Mouse (Mus musculus): ENCODE data around the gene Omd.
"Not testable (repeated sequence)": the region's sequence is repeated elsewhere in the genome, so short reads cannot be mapped to it uniquely, and the experiment has no call there.

Omd gene

GRCm38 (mm10) chr13:49581541-49582530 lies at the start of gene Omd:
Gene Omd (plus strand): TSS chr13:49582462.
- peak; percentile 23 for DNase-seq

GRCm38 (mm10) chr13:49536946-49537345 lies 45.3 kb upstream of the Omd start:
- DNase-seq: no peak

GRCm38 (mm10) chr13:49538693-49539092 lies 43.6 kb upstream of the Omd start:
- no peak for DNase-seq

DNA sequence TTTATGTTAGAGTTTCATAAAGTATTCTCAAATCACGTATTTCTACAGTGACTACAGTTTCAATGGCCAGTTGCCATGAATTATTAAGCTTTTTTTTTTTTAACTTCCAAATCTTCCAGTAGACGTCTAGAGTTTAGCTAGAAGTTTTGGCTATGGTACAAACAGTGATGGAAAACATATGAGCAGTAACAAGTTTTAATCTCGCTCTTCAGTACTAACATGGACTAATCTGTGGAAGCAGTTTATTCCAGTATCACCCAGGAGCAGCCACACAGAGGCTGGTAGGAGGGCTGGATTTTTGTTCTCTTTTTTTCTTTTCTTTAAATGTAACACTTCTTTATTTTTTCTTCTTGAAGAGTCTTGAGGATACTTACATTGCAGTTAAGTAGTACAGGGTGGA lies 38.0 kb upstream of the Omd start, which contains the start of gene Aspn:
Gene Aspn, plus strand, starts transcription at position 165 of the 400 bp plus-strand sequence.
- no peak for DNase-seq

GRCm38 (mm10) chr13:49545646-49546045 lies 36.6 kb upstream of the Omd start:
- DNase-seq: peak; percentile 16

- peak; percentile 35 for DNase-seq
Measured at GRCm38 (mm10) chr13:49546517-49546916, 35.7 kb upstream of the Omd start.

DNA sequence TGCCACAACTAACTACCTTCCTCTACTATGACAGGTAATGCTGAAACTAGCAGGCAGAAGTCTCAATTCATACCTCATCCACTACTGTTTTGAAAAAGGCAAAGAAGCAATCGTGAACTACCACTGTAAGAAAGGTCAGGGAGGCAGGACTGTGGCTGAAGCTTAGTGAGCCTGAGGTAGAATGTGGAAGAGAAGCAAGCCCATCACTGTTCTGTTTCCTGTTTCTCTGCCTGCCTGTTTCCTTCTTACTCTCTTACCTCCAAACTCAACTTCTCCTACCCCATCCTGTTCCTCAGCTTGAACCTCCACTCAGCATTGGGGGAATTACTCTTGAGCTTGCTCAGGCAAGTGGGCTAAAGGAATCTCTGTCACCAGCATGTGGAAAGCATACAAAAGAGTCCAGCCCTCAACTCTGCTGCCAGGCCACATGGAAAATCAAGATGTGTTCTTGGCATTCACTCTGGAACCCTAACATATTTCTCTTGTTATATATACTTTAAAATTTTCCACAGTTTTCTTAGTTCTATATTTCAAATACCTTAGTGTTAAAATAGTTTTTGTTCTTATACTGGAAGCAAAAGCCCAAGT lies 34.6 kb upstream of the Omd start:
- DNase-seq: no peak

- DNase-seq: no peak
Measured at GRCm38 (mm10) chr13:49549616-49550015, 32.6 kb upstream of the Omd start.

DNA sequence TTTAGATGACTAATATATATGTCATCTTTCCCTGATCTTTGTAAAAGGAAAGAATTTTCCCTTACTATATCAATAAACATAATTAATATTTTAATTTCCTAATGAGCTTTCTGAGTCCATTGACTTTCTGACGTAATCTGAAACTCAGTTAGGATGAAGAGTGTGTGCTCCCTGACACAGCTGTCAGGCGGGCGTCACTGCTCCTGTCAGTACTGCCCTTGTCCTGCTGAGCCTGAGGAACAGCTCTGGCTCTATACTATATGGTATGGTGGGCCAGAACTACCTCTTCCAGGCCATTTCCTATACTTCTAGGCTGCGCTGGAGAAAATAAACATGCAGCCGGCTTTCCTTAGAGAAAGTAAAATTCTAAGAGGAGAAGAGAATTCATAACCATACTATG lies 27.7 kb upstream of the Omd start:
- no peak for DNase-seq

GRCm38 (mm10) chr13:49556203-49556602 lies 26.1 kb upstream of the Omd start:
- DNase-seq: peak; percentile 14

DNA sequence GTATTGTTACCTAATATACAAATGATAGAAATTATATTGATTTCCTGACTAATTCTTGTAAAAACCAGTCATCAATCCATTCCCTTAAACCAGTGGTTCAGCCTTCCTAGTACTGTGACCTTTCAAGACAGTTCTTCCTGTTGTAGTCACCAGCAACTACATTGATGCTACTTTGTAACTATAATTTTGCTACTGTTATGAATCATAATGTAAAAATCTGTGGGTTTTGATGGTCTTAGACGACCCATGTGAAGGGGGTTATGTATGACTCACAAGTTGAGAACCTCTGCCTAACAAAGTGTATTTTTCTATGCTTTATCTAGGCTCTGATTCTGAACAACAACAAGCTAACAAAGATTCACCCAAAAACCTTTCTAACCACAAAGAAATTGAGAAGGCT lies 25.3 kb upstream of the Omd start:
- no peak for DNase-seq

GRCm38 (mm10) chr13:49559185-49559584 lies 23.1 kb upstream of the Omd start:
- DNase-seq: peak; percentile 55

- no peak for DNase-seq
Measured at GRCm38 (mm10) chr13:49560886-49561285, 21.4 kb upstream of the Omd start.

- DNase-seq: no peak
Measured at GRCm38 (mm10) chr13:49564347-49564746, 17.9 kb upstream of the Omd start.

GRCm38 (mm10) chr13:49570371-49570770 lies 11.9 kb upstream of the Omd start:
- no peak for DNase-seq

- DNase-seq: no peak
Measured at GRCm38 (mm10) chr13:49571418-49571817, 10.8 kb upstream of the Omd start.

DNA sequence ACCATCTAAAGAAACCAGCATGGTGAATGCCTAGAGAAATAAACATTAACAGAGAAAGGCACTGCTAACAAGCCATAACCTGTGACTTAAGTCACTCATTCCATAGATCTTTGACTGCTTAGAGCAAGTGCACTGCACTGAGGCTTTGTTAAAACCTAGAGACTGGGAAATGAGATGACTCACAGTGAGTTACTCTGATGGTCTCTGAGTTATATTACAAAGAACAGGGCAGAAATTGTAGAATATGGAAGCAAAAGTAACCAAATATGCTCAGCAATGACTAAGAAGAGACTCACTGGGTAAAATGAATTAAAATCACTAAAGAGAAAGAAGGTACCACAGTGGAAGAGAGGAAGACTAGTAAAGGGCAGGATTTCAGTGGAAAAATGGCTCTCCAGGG lies 1.6 kb downstream of the Omd start:
- no peak for DNase-seq

- peak; percentile 17 for DNase-seq
Measured at GRCm38 (mm10) chr13:49584307-49585005, 2.2 kb downstream of the Omd start.

DNA sequence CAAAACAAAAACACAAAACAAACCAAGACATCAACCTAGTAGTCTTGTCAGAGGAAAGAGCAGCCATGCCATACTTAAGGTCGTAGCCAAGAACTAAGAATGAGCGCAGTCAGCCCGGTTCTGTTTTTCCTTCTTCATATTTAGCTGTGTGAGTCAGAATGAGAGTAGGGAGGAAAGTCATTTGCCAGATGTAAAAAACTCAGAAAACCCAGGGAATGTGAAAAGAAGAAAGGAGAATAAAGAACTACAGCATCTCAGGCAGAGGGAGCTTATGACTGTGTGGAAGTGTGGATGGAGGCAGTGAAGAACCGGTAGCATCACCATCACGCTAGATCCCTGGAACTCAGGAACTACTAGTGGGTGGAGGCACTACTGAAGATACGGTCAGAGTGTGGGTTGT lies 3.8 kb downstream of the Omd start:
- DNase-seq: no peak

DNA sequence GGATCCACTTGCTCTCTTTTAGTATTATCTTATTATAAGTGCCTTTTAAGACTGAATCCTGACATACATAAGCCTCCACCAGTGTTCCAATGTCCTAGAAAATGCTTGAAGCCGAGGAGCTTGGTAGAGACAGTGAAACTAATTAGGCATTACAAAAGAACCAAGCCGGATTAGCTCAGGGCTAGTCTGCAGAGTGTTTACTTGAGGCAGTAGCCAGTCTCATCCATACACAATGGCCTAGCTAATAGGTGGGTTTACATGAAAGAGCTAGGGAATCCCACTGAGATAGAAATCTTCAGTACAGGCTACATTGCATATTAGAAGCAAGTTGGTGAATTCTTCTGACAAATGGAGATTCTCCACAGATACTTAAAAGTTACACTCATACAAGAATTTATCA lies 20.3 kb downstream of the Omd start:
- DNase-seq: not testable (repeated sequence)

GRCm38 (mm10) chr13:49603603-49604002 lies 21.3 kb downstream of the Omd start:
- DNase-seq: no peak

DNA sequence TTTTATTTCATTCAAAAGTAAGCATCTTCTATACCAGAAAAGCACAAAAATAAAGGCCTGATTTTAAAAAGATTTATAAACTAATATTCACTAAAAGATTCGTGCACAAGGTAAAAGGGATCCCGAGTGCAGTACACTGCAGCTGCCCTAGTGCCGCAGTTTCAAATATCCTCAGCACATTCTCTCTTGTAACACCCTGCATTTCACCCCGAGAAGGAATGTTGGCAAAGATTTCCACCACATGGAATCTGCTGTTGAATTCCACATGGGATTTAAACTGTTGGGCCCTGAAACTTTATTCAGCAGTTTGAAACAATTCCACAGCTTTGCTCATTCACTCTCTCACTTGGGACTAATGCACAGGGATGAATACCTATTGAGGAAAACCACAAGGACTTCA lies 25.5 kb downstream of the Omd start, which contains the start of gene Ogn:
Gene Ogn, plus strand, starts transcription at position 333 of the 400 bp plus-strand sequence.
- peak; percentile 72 for DNase-seq

- DNase-seq: no peak
Measured at GRCm38 (mm10) chr13:49608589-49609322, 26.5 kb downstream of the Omd start.
